Comparison of ENCODE assay signal across 14 mouse cellular contexts in the genomic region with DNA sequence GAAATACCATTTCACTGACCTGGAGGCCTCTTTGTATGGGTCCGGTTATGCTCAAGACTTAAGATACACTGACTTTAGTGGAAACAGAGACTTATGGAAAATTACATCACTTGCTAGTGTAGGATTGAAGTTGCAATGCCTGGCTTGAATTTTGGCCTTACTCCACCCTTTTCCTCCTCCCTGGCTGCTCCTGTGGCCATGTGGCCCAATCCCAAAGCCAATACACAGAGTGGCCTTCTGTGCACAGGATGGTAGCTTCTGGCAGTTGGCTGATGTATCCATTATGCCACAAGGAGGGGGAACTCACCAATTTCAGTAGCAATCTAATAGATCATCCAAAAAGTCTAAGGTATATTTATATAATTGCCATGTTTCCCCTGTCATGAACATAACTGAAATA.
"Had no signal": no experiment of that assay in that cellular context is flagged by ENCODE, and none has a peak within 500 bp of the region (broad histone marks: within the 10 kb centered on the region; RNA-seq: fewer than 3 reads in every experiment).

No protein-coding gene starts in this region.

- H3K4me3 ChIP-seq: liver, embryonic 13.5 days; neural tube, embryonic 12.5 days; neural tube, embryonic 15.5 days had no signal

- H3K27ac ChIP-seq: liver, embryonic 13.5 days; neural tube, embryonic 12.5 days; neural tube, embryonic 15.5 days; stomach, postnatal 0 days had no signal

- DNase-seq: kidney, adult 9 months; kidney, postnatal 14 days; kidney, postnatal 4 days; liver, embryonic 13.5 days; lung, adult 2 months; lung, postnatal 14 days; lung, postnatal 4 days; midbrain, embryonic 14.5 days; right cerebral cortex, adult 18-20 months; right cerebral cortex, postnatal 25 days; thymus, postnatal 25 days had no signal
